Mouse (Mus musculus): ENCODE measurements around the gene Lcmt1. TPM values are rescaled to one million over a fixed set of nuclear protein-coding genes. Genes with fewer than 3 reads are reported as not detected.

The Lcmt1 gene
- polyA plus RNA-seq, 1 experiment from 2014 or later, result 50.4 TPM

GRCm38 (mm10) chr7:123360185-123360584 is 9.4 kb upstream of the Lcmt1 start:
- no peak for DNase-seq (ENCODE audit: low spot score)

DNA sequence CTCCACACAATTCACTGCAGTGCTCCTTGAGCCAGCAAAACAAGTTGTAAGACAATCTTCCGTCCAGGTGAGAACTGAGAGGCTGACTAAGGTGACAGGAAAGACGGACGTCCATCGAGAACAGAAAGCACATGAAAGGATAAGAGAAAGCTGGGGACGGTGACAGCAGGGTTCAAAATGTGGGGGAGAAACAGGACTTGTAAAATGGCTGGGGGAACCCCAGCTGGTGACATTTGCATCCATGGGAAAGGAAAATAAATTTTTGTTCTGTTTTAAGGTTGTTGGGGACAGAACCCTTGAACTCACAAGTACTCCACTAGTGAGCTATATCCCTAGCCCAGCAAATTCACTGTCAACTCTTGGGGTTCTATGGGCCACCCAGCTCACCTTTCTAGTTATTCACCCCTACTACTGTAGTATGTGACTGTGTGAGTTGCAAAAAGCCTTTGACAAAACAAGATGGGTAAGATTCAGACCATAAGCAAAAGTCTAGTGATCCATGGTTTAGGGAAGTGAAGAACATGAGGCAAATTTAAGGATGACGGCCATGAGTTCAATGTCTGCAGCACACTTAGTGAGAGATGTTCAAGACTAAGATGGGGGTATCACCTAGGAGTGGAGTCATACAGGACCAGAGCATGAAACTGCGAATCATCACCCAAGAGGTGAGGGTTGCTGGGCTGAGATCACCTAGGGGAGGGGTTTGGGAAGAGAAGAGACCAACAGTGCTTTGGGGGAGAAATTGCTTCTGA is 8.2 kb upstream of the Lcmt1 start:
- no peak for DNase-seq (ENCODE audit: low spot score)

- no peak for DNase-seq (ENCODE audit: low spot score)
These were observed 6.8 kb upstream of the Lcmt1 start for GRCm38 (mm10) chr7:123362806-123363205.

DNA sequence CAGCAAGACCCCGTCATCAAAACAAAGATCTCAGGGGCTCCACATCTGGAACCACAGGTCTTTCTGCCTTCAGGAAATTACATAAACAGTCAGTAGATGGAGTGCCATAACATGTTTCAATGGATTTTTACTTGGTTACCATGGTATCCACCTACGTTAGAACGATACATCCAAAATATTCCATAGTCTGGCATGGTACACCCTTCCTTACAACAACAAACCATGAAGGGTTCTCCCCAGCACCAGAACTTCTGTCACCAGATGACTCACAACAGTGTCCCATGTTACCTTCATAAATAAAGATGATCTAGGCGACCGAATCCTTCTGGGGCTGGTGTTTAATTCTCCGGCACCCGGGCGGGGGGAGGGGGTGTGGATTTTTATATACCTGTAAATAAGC is 5.6 kb upstream of the Lcmt1 start:
- DNase-seq (ENCODE audit: low spot score), result no peak

DNA sequence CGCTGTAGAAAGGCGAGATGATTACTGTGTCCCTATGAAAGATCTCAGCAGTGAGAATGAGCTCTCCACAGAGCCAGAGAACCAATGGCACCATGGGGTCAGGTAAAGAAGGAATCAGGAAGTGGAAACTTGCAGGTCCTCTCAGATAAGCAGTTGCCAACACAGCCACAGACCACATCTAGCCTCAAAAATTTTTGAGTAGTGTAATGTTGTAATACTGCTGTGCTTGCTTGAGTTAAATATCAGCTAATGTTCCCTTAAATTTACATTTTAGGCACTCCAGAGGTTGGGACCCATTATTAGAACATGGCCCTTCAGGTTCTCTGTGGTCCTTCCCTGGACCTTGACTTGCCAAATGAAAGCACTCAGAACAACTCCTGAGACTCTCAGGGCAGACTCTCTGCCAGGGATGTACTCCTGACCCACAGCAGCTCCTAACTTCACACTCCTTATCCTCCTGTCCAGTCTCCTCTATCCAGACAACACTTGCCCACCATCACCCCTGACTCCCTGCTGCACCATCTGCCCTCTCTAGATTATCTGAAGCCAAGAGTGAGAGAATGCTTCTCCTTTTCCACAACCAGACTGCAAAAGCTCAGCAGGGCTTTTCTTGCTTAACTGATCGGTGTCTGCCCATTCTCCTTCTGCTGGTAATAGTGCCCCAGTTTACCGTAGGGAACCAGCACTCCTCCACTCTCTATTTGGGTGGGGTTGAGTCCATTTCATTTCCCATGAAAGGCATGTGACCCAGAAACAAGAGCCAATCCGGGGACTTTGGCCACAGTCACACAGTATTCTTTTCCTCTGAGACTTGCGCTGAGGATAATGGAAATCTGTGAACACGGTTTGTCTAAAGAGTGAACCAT is 3.5 kb upstream of the Lcmt1 start:
- DNase-seq (ENCODE audit: low spot score), result no peak

DNA sequence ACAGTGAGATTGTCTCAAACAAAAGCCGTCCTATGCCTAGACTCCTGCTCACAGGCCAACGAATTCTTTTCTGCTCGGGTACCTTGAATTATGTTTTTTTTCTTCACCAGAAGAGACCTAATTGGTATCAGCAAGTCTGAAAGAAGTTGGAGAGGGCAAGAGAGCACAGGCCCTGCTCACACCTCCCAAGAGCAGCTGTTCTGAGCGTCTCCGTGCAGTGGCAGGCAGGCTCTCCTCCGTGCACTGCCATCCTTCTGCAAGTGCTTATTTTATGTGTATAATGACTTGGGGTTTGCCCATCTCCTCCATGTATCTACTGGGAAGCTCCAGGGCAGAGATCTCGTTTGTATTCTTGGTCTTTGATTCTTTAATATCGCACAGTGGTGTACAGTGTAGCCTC is 2.8 kb upstream of the Lcmt1 start:
- no peak for DNase-seq (ENCODE audit: low spot score)

- DNase-seq (ENCODE audit: low spot score), result no peak
These were observed 2.1 kb upstream of the Lcmt1 start for GRCm38 (mm10) chr7:123367218-123368150.

DNA sequence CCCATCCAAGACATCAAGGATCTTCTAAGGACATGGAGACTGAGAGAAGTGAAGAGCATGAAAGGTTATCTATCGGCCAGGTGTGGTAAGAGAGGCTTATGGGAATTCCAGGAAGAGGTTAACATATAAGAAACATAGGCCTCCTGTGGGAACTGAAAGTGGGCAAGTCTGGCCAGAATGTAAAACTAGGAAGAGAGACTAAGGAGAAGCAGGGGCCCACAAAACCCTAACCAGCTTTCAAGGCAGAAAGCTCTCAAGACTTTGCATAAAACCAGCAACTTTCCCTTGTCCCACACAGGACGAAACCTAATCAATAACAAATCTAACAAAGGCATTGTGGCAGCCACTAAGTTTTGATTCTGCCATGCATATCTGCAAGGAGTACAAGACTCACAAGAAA is 1.4 kb upstream of the Lcmt1 start:
- no peak for DNase-seq (ENCODE audit: low spot score)

DNA sequence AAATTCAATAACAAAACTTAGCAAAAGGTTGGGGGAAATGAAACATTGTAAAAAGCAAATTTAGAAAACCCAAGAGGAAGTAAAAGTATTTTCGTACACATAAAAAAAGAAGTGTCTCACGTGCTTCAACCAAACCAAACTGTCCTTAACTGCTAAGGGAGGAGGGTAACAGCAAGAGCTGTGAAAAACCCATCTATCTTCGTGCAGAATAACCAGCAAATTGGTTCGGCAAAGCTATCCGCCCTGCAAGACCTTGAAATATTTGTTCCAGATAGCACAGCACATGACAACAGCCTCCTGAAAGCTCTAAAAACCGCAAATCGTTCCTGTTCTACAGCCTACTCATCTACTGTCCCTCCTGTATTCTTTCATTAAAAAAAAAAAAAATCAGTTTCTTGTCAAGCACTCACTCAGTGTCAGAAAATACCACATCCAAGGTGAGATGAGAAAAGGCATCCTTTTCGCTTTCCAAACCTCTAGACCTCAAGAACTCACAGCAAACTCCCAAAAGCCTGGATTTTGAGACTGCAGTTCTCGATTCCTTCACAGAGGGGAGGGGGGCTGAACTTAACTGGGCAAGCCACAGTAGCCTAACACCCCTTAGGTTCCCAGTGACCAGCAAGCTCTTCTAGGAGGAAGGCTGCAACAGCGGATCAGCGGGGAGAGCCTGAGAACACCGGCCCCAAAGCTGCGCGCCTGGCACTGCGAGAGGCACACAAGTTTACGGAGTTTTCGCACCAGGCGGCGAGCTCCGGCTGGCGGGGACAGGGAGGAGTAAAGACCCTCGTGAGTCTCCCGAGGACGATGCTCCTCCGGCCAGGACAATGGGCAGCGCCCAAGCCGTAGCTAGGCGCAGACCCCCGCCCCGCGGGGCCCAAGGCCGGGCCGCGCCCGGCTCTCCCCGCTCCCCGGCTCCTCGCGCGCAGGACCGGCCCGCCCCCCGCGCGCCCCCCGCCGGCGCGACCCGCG is 522 bp upstream of the Lcmt1 start:
- peak; percentile 48 for DNase-seq (ENCODE audit: low spot score)

- no peak for DNase-seq (ENCODE audit: low spot score)
These were observed 1.1 kb downstream of the Lcmt1 start for GRCm38 (mm10) chr7:123370700-123371099.

DNA sequence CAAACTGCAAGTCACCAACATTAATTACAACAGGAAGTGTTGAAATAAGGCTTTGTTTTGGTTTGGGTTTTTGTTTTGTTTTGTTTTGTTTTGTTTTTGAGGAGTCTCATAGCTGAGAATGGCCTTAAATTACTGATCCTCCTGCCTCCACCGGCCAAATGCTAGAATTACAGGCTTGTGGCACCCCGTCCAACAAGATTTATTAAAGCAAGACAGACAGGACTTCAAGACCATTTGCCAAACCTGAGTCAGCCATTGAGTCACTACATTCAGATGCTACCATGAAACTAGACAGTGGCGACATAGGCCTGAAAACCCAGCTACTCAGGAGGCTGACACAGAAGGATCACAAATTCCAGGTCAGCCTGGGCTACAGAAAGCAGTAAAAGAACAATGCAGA is 1.9 kb downstream of the Lcmt1 start:
- DNase-seq (ENCODE audit: low spot score), result no peak

DNA sequence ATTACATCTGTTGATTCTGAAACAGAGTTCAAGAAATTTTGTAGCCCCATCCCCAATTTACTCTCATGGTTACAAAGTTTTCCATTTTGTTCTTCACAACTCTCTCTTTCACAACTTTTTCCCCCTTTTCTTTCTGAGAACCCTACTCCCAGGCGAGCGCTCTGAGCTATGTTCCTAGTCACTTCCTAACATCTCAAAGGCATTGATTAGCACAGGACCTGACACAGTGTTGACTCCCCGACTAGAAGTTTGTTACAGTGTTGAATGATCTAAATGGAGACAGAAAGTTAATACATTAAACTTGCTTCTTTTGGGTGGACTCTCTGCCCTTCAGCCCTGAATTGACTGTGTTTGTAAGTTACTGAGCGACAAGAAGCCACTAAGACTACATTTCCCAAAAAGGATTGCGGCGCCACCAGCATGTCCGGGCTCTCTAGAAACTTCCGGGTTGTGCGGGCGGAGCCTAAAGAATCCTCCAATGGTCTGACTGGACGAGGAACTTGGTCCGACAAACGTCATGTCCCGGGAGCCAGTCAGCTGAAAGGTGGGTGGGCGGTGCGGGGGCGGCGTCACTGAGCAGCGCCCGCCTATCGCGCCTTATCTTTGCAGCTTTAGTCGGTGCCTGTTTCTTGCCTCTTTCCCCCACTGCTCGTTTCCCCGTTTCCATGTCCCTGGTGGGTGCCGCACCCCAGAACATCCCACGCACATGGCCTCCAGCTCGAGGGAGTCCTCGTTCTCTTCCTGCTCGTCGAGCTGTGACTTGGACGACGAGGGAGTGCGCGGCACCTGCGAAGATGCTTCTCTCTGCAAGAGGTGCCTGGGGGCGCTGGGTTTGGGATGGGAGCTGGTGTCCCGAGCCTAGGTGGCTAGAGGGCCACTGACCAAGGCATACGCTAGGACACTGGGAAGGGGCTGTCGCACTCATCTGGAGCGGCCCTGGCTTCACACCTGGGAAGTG is 8.1 kb downstream of the Lcmt1 start:
- peak; percentile 97 for DNase-seq (ENCODE audit: low spot score)

GRCm38 (mm10) chr7:123385693-123386407 is 16.3 kb downstream of the Lcmt1 start:
- DNase-seq (ENCODE audit: low spot score), result no peak

- no peak for DNase-seq (ENCODE audit: low spot score)
These were observed 20.2 kb downstream of the Lcmt1 start for GRCm38 (mm10) chr7:123389686-123390280.

GRCm38 (mm10) chr7:123394271-123394670 is 24.7 kb downstream of the Lcmt1 start:
- no peak for DNase-seq (ENCODE audit: low spot score)

DNA sequence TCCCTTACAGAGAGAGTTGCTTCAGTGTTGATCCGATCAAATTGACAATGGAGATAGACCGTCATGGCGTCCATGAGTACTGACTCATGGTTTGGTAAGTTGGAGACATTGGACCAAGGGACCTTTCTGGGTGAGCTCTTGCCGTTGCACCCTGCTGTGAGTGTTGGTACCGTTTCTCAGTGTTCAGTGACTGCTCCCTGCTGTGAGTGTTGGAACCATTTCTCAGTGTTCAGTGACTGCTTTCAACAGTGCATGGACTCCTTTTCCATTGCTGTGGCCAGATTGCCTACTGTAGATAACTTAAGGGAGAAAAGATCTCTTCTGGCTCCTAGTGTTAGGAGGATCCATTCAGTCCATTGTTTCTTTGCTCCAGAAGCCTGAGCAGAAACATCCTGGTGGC is 27.3 kb downstream of the Lcmt1 start:
- no peak for DNase-seq (ENCODE audit: low spot score)

- no peak for DNase-seq (ENCODE audit: low spot score)
These were observed 27.8 kb downstream of the Lcmt1 start for GRCm38 (mm10) chr7:123397369-123397768.

GRCm38 (mm10) chr7:123397931-123398330 is 28.3 kb downstream of the Lcmt1 start:
- DNase-seq (ENCODE audit: low spot score), result no peak

Measured in thymus, postnatal 0 days (tissue).